Mouse (Mus musculus) cerebellum, postnatal 4 days (tissue): Measurements from ENCODE around the gene Ctr9.

Experiments
- DNase-seq, 2 experiments: peaks; one replicate each; pipeline ENCODE4 v3.0.0; 2022; ENCODE audit warnings: low spot score in 2 of 2, mixed read lengths in 1 of 2

Ctr9 gene

DNA sequence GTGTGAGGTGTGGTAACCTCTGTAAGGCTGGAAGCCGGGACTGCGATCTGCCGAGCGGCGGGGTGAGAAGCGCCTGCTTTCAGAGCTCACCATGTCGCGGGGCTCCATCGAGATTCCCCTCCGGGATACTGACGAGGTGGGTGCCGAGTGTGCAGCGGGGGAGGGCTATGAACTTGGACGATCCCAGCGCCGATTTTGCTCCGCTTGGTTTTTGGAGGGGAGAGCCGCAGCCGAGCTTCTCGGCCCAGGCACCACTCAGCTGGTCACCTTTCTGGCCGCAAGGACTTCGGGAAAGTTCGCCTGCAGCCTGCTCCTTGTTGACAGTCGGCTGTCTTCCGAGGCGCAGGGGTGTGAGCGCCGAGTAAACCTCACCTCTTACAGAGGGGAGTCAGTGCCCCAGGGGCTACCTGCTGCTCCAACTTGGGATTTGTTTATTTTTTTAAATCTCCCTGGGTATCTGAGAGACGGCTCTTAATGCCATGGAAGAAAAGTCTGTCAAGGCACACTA, 349 bp downstream of the Ctr9 start:
- DNase-seq: no peak

DNA sequence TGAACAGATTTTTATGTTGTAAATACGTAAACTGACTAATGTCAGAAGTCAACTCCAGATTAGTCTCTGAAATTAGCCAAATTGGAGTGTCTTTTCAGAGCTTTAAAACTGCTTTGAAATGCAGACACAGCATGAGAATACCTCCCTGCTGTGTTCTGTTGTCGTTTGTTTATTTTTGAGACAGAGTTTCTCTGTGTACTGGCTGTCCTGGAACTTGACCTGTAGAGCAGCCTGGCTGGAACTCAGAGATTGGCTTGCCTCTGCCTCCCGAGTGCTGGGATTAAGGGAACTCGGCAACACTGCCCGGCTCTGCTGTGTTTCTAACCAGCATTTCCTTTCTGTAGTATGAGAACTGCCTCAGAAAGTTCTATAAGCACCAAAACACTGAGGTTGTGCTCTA, 20.2 kb downstream of the Ctr9 start:
- no peak for DNase-seq

DNA sequence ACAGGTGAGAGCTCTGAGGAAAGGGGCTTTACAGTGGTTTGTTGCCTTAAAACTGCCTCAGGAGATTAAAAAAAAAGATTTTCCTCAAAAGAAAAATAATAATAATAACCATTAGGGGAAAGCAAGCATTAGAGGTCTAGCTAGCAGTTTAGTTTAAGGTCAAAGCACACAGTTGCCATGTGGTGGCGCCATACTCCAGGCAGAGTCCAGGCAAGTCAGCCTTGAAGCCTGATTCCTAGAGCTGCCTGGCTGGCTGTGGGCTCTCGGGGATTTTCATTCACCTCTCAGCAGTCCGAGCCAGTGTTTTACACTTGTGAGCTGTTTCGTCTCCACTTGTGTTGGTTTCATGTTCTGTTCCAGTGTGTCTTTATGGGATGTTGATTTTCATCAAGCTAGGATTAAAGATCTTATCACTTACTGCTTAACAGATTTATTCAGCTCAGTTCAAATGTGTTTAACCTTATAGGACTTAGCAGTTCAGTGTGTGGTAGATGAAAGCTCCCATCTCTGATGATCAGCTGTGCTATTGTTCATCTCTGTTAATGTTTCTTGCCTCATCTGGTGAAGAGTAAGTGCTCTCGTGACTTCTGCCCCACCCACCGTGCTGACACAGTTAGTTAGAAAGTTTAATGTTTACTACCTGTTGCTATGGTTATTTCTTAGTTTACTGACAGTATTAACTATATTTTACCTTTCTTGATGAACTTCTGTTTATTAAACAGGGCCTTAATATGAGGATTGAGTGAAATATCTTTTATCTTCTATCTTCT, 21.1 kb downstream of the Ctr9 start:
- DNase-seq: peak; percentile 47 to 53

DNA sequence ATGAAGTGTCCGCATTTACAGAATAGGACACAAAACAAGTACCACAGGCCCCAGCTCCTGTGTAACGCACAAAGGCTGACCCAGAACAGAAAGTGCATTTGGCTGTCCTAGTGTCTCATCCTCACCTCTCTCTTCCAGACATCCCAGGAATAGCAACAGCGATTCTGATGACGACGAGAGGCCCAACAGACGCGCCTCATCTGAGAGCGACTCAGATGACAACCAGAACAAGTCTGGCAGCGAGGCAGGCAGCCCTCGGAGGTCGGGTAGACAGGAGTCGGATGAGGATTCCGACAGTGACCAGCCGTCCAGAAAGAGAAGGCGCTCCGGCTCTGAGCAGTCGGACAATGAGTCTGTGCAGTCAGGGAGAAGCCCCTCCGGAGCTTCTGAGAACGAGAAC, 26.5 kb downstream of the Ctr9 start:
- no peak for DNase-seq

DNA sequence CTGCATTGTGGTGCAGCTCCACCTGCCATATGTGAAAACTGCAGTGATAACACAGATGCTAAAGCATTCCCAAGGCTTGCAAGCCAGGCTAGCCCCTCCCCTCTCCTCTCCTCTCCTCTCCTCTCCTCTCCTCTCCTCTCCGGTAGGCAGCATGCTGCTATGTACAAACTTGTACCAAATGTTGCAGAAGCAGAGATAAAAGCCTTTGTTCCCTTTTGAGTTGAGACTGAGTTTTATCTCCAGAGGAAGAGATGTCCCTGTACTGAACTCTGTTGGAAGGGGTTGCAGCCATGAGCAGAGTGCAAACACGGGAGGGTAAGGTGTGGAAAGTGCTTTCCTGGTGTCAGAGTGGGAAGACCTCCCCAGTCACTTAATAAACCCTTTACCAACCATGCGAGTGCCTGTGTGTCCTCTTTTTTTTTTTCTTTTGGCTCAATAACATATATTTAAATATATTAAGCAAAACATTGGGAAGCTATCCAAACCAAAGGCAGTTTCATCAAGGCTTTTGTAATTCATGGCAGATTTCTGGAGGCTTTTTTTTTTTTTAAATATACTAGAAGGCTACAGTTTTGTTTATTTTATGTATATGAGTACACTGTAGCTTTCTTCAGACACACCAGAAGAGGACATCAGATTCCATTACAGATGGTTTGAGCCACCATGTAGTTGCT, 27.4 kb downstream of the Ctr9 start:
- DNase-seq: no peak

DNA sequence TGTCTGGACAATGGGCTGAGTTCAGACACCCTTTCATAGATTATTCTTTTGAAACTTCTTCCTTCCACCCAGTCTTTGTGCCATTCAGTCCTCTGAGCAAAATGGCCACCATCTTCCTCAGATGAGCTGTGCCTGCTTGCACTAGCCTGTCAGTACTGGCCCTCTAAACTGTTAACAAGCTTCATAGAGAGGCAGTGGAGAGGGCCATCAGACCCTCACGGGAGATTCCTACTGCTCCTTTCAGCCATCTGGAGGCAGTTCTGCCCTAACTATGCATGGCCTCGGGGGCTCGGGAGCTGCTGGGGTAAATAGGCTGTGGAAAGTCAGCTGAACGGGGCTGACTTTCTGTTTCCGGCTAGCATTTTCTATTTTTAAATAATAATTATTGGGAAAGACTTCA, 30.8 kb downstream of the Ctr9 start:
- no peak for DNase-seq

DNA sequence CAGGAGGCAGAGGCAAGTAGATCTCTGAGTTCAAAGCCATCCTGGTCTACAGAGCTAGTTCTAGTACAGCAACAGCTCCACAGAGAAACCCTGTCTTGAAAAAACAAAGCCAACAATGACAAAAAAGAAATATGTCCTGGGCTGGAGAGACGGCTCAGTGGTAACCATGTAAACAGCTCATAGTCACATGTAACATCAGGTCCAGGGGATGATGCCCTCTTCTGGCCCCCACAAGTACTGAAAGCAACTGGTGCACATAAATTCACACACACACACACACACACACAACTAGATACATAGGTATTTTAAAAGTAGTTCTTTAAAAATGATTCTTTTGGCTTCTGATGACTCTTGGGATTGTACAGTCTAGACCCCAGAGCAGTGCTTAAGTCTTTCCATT, 34.2 kb downstream of the Ctr9 start:
- DNase-seq: no peak

DNA sequence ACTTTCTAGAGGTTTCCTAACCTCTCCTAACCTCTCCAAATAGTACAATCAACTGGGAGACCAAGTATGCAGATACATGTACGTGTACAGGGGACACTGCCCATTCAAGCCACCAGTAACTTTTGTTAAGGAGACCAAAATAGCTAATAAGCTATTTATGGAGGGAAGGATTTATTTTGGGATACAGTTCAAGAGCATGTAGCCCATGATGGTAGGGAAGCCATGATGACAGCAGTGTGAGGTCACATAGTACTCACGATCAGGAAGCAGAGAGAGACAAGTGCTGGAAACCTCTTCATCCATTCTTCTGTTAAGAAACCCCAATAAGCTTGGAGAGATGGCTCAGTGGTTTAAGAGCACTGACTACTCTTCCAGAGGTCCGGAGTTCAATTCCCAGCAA, 39.4 kb downstream of the Ctr9 start:
- DNase-seq: no peak

DNA sequence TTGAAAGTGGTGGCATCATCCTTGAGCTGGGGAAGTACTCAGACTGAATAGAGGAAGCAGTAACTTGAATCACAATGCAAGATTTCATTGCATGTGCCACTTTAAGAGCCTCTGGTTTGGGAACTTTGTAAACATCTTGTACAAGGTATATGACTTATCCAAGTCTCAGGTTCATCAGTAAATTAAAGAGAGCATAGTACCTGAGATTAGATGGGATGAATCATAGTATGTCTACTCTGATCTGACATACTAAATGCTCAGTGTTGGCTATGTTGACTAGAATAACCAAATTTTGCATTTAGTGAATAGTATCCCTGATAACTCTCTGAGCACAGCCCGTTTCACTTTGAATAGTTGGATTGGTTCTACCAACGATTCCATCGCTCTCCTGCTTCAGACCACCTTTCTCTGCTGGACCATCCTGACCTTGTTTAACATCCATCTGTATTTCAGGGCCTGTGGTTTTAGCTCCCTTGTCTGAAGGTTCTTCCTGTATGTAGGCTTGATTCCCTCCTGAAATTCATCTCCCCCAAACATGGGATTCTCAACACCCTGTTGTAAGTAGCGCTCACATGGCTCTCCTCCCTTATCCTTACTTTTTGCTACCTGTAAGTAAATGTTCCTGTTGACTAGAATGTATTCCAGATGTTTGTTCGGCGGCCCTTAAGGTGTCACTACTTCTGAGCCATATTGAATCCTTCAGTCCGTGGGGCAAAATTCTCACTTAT, 40.9 kb downstream of the Ctr9 start:
- DNase-seq: no peak

DNA sequence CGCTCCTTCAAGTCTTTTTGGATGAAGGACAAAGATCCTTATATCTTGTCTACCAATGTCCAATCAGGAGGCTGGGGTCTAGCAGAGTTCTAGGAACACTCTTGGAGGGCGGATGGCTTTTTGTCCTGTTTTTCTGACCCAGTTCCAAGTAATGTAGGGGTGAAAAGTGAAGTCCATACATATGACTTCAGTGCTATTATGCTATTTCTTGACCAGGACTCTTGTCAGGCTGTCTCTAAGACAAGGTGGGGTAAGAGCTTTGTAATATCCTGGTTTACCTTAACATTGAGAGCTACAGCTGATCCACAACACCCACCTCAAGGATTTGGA, 41.4 kb downstream of the Ctr9 start:
- no peak for DNase-seq

DNA sequence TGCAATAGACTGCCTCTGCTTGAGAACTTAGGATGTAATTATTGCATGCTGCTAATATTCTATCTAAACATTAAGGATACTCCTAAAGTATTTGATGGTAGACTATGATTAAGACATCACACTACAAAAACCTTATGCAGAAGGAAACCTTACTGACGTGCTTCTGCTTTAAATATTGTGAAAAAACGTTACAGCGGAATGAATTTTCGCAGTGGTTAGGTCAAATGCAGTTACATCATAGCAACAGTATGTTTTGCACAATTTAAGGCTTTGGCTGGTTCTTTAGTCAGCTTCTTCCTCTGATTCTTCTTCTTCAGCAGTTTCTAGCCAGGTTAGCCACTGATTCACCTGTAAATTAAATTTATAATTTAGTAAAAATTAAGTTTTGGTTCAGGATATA, 43.7 kb downstream of the Ctr9 start:
- no peak for DNase-seq

DNA sequence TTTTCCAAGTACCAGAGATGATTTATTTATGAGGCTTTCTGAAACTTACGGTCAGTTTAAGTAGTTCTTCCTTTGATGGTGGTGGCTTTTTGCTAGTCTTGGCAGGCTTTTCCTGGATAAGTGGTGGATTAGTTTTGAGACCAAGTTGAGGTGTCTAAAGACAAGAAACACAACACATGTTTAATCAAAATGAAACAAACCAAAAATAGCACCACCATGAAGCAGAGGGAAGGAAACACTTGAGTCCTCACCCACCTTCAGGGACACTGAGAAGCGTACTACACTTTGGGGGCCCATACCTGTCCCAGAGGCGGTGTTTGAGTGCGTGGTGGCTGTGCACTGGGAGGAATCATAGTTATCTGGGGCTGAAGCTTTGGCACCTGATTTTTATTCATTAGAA, 46.5 kb downstream of the Ctr9 start:
- DNase-seq: no peak

DNA sequence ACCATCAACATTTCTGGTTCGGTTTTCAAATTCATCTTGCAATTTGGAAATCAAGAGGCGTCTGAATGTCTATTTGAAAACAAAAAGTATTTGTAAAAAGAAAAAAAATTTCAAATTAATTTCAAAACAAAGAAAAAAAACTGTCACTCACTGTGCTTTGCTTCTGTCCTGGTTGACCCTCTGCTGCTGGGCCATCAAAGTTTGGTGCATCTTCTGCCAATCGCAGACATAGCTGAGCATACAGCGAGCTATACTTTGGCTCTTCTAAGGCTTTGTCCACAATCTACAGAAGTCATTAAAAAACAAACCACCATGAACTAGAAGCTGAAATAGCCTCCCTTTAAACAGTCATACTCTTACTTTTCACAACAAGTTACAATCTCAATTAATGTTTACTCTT, 49.5 kb downstream of the Ctr9 start:
- no peak for DNase-seq

DNA sequence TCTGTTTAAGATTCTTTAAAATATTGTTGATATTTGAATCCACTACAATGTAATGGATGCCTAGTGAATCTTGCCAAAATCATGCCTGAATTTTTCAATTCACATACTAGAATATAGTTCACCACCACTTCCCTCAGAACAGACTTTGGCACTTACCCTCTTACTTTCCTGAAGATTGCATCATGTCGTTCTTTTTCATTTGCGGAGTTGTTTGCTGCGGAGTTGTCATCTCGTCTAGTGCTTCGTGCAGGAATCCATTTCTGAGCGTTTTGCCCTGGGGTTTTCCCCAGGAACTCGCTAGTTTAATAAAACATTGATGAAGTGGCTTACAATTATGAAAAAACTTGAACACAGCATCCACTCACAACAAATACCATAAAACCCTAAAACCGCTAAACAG, 51.3 kb downstream of the Ctr9 start:
- no peak for DNase-seq

DNA sequence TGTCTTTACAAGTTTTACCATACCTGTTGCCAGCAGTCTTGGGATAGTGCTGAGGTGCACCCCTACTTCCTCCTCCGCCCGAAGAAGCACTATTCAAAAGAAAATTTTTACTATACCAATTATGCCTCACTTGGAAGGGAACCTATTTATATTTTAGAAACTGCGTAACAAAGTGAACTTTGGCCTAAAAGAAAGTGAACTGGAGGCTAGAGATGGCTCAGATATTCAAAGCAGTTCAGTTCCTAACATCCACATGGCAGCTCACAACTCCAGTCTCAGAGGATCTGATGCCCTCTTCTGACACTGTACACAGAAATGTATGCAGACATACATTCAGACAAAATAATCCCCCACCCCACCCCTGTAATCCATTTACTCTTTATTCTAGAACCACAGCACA, 52.1 kb downstream of the Ctr9 start:
- DNase-seq: no peak

DNA sequence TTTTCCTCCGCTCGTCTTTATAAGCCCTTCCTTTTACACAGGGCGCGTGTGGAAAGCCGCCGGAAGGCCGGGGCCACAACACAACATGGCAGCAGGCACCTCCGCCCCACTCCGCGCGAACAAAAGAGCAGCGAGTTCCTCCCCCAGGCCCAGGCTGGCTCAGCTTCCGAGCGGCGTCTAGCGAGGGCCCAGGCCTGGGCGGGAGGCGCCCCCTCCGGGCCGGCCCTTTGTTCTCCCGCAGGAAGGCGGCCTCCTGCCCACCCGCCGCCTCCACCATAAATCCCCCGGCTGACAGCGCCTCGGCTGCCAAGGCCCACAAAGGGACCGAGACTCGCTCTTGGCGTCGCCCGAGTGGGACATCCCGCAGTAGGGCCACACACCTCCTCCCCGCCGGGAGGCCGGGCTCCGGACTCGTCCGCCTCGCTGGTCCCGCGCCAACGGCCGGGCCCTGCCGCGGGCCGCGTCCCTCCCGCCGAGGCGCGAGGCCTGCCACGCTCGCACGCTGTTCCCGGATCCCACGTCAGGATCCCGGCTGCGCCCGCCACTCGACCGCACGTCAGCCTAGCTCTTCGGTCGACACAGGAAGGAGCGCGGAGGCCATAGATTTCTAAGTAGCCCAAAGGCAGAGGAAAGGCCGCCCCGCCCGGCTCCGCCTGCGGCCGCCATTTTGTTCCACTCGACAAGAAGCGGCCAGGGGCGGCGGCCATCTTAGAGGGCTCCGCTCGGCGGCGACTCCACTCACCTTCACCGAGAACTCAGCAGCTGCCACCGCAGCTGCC, 53.5 kb downstream of the Ctr9 start:
- DNase-seq: peak; percentile 59 to 84

DNA sequence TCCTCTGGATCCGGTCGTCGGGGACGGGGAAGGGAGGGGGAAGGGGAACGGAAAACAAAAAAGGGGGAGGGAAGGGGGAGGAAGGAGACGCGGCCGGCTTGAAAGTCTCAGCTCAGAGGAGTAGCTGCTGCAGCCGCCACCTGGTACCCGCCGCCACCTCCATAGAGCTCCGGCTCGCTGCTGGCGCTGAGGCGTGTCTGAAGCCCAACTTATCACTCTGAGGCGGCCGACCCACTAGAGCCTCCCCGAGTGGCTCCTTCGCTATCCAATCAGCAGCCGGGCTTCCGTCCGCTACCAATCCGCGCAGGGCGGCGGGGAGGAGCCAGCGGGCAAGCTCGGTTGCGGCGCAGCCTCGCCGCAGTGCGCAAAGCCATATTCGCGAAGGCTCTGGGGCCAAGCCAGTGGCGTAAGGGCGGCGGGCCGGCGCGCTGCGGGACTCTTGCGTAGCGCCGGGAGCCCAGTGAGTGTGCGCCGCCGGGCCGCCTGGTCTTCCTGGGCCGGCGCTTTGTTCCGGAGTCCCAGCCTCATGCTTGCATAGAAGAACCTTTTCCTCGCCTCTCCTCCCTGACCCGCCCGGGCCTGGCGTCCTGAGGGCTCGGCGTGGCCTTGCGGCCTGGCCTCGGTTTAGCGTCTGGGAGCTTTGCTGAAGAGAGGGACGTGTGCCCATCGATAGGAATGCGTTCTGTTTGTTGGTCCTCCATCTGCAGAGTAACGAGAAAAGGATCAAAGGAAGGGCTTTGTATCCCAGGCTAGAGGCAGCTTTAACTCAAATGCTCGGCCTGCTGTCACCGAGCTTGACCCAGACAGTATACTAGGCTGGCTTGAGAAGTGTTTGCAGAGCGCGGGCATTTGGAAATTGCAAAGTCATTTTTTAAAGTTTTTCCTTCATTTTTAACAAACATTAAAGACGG, 54.3 kb downstream of the Ctr9 start, which contains the start of gene Eif4g2:
Gene Eif4g2, minus strand, starts transcription at position 209 of the 911 bp plus-strand sequence.
- peak; percentile 97 to 98 for DNase-seq

DNA sequence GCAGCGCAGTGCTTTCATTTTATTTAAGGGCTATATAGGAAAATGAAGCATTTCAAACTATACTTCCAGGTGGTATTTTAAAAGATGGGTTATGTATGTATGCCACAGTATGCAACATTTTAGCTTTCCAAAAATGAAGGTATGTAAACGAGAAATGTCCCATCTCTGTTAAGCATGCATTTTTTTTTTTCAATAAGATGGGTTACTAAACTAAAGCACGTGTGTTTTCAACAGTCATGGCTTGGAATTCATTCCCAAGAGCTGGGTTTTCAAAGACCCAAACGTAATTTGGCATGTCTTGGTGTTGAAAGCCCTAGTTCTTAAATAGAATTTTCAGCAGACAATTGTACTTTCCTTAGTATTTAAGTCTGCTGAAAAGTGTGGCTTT, 55.0 kb downstream of the Ctr9 start:
- no peak for DNase-seq

DNA sequence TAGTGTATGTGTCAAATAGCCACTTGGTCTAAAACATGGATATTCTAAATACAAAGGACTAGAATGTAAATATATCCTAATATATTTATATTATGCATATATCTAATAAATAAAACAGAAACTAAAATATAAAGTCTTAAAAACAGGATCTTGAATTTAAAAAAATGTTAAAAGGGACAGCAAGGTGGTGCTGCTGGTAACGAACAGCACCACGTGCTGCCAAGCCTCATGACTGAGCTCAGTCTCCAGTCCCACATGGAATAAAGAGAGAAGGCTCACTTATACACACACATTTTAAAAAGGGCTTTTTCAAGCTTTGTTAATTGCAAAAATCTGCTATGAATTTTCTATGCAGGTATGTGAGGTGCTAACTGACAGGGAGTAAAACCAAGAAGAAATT, 55.7 kb downstream of the Ctr9 start:
- DNase-seq: no peak

DNA sequence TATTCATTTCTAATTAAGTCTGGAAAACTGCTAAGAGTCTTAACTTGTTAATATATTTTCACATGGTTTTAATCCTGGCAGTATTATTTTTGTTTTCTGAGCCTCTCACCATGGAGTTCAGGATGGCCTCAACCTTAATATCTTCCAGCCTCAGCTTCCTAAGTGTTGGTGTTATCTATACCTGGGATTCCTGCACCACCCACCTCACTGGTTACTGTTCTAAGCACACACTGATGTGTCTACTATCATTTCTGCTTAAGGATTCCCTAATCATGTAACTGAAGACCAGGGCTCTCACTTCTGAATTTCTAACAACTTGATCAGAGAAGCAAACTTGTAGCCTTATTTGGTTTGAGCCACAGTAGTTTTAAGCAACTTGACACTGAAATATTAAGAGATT, 56.4 kb downstream of the Ctr9 start:
- no peak for DNase-seq

DNA sequence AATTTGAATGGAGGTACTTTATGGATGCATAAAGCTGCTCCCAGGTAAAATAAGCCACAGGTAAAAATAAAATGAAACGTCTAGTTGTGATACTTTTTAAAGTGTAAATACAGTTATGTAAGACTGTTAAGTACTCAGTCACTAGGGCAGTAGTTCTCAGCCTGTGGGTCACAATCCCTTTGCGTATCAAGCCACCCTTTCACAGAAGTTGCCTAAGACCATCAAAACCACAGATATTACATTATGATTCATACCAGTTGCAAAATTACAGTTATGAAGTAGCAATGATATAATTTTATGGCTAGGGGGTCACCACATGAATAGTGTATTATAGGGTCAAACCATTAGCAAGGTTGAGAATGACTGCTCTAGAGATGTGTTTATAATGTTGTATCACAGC, 66.4 kb downstream of the Ctr9 start:
- DNase-seq: no peak
